Mouse (Mus musculus) hematopoietic stem cell, adult 5-6 weeks (primary cell): ENCODE measurements at regions not wholly inside any gene's neighbourhood (a gene's known extent, or its start where the extent isn't known, plus 50 kb on each side); places are given as distances from the start of the nearest gene placed in this dataset.

Experiments used
- ATAC-seq, 2 experiments: fragments of 125-278 bp in 1 of 2; replicated peaks in 1 of 2; 2 replicates each; pipeline ENCODE4 v1.8.0; 2016 to 2017; ENCODE audit warnings: inconsistent platforms in 2 of 2, mild to moderate bottlenecking in 2 of 2, moderate number of reproducible peaks in 2 of 2, low read depth in 1 of 2, moderate TSS enrichment in 1 of 2; ENCODE audit not compliant: low FRiP score in 2 of 2, poor library complexity in 2 of 2, severe bottlenecking in 2 of 2, insufficient read depth in 1 of 2, low TSS enrichment in 1 of 2

- ATAC-seq: no peak
Measured at GRCm38 (mm10) chr5:126573766-126574165, 667.8 kb upstream of the Tmem132c start.

- no peak for ATAC-seq
Measured at GRCm38 (mm10) chr5:126597786-126598330, 643.8 kb upstream of the Tmem132c start.

GRCm38 (mm10) chr5:126599561-126599960 is 642.0 kb upstream of the Tmem132c start:
- no peak for ATAC-seq

- no peak for ATAC-seq
Measured at GRCm38 (mm10) chr5:126606756-126607155, 634.9 kb upstream of the Tmem132c start.

DNA sequence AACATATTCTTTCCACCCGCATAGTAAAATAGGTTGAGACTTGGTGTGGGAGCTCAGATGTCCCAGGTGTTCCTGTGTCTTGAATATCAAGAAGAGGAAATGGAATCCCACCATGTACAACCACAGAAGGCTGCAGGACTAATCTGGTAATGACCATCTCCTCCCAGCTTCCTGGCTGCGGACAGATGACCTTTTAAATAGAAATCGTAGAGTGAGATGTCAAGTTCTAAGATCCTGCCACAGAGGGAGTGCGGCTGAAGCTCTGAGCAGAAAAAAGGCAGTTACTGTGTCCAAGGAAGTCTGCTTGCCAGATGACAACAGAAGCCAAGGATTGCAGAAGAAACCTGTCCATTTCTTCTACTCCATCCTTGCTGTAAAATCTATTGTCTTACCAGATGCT is 629.0 kb upstream of the Tmem132c start:
- no peak for ATAC-seq

DNA sequence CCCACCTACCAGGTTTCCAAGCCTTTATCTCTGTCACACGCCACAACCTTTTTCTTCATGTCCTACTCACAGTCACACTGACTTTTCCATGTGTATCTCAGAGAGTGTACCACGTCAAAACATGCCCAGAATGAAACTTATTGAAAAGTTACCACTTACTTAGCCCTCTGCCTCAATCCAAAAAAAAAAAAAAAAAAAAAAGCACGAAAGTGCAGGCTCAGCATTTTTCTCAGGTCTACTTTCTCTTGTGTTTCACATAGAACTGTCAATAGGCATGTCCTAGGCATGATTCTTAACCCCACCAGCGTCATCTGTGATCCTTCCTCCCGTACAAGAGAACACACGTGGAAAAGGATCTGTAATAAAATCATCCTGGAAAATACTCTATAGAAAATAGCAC is 619.1 kb upstream of the Tmem132c start:
- no peak for ATAC-seq

GRCm38 (mm10) chr5:126623205-126623604 is 618.4 kb upstream of the Tmem132c start:
- ATAC-seq: no peak

DNA sequence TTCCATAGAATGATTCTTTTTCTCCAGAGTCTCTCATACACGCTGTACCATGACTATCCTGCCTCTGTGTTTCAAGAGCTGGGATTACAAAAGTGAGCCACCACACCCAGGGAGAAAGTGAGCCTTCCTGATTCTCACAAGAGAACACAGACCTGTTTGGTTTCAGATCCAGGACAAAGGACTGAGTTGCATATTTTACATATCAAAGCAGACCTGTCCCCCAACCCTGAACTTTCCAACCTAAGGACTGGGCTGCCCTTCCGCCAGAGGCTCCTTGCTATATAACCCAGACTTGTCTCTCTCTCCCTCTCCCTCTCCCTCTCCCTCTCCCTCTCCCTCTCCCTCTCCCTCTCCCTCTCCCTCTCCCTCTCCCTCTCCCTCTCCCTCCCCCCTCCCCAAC is 611.8 kb upstream of the Tmem132c start:
- no peak for ATAC-seq

DNA sequence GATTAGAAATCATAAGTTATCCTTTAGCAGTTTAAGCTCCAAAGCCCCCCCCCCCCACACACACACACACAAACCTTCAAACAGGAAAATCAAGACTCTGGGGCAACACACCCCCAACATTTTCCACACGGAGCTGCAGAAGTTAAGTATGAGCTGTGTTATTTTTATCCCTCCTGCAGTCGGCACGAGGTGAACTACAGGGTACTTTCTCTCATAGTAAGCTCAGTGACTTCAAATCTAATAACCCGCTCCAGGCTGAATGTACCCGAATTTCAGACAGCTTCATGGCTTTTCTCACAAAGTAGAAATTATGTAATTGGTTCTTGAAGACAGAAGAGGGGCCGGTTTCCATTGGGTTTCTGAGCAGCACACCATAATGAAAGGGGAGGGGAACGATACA is 591.2 kb upstream of the Tmem132c start:
- ATAC-seq: no peak

DNA sequence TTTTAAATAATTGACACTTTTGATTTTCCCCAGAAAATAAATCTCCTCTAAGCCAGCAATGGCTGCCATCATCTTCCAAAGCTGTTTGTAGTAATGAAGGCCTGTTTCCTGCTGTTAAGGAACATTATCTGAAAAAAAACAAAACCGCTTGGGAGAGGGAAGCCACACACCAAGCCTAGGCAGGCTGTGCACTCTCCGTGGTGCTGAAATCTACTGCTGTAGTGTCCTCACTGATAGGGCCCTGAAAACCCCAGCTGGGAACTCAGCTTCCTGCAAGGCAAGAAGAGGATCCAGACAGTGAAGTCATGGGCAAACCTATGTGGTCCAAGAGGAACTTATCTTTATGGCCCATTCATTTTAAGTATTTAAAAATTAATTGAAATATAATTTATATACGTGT is 590.2 kb upstream of the Tmem132c start:
- no peak for ATAC-seq

GRCm38 (mm10) chr5:126662648-126663047 is 579.0 kb upstream of the Tmem132c start:
- ATAC-seq: no peak

DNA sequence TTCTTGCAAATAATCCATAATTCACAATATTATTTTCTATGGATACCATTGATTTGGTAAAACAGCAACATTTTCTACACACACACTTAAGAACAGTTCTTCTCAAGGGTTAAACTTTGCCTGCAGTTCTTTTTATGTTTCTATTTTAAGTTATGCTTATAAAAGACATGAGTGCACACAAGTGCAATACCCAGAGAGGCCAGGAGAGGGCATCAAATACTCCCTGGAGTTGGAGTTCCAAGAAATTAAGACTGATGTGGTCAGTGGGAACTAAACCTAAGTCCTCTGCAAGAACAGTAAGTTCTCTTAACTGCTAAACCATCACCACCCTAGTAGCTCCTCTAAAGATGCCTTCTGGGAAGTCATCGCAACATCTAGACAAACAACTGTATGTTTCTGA is 570.5 kb upstream of the Tmem132c start:
- no peak for ATAC-seq

DNA sequence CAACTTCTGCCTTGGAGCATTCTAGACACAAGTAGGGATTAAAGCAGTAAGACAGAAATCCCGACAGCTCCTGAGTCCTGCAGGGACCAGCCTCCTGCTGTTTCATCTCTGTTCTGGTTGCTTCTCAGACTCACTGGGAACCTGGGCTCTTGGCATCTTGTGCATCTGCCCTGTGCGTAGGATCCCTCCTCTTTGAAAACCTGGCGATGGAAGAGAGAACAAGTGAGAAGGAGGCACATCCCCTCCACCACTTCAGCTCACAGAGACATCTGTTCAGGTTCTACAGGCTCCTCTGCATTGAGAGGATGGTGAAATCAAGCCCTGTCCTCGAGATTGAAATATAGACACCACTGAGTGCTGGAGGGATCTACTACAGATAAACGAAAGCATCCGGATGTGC is 561.3 kb upstream of the Tmem132c start:
- no peak for ATAC-seq

DNA sequence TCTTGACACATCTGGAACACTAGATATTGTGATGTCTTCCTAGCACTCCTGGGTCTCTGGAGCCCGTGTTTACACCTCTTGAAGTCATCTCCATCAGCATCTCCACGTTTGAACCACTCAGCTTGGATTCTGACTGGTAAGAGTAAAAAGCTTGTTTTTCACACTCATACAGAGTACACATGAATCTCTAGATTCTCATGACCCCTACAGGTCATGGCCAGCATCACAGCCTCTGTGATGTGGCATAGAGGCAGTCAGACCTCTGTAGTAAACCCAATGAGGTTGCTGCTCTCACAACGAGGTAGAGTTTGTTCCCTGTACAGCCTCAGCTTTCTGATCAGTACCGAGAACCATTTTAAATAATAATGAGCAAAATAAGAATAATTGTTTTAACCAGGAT is 542.3 kb upstream of the Tmem132c start:
- ATAC-seq: no peak

GRCm38 (mm10) chr5:126703516-126704282 is 537.9 kb upstream of the Tmem132c start:
- ATAC-seq: no peak

DNA sequence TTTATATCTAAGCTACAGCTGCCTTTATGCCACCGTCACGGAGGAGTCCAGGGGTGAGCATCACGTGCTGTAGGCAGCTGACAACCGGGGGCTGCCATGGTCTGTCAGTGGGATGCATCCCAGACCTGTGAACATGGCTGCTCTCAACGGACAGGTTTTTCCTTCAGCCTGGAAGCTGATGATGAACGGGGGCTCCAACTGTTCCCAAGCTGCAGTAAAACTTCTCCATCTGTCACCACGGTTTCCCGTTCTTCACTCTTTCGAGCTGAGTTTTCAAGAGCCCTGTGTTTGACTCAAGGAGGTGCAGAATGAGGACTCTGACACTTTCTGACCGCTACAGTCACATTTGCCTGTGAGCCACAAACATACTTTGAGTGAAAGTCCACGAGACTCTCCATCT is 535.7 kb upstream of the Tmem132c start:
- ATAC-seq: no peak

- no peak for ATAC-seq
Measured at GRCm38 (mm10) chr5:126706701-126707100, 534.9 kb upstream of the Tmem132c start.

DNA sequence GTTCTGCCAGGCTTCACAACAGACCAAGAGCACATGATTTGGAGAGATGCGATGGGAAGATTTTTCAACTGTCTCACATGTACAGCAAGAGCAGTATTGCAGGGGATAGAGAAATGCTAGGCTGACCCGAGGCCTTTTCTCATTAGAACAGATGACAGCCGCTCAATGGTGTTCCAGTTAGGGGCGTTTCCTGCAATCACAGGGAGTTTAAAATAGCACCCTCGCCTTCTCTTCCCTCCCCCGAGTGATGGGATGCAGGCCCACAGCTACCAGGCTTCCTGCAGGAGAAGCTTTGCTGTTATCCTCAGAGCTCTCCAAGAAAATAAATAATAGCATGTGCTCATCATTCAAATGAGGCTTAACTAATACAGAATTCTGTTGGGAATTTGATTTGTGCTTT is 526.9 kb upstream of the Tmem132c start:
- no peak for ATAC-seq

GRCm38 (mm10) chr5:126718421-126718820 is 523.2 kb upstream of the Tmem132c start:
- ATAC-seq: no peak
